Mouse (Mus musculus) right cerebral cortex, adult 2 months (tissue): ENCODE data around the gene Pank3.
A peak's percentile ranks its signal among the peaks of the same experiment; 100 is the strongest.

Experiments
- DNase-seq, 2 experiments: peaks; one replicate each; pipeline ENCODE4 v3.0.0; 2021 to 2022; ENCODE audit warnings: low spot score in 2 of 2

Pank3 gene

DNA sequence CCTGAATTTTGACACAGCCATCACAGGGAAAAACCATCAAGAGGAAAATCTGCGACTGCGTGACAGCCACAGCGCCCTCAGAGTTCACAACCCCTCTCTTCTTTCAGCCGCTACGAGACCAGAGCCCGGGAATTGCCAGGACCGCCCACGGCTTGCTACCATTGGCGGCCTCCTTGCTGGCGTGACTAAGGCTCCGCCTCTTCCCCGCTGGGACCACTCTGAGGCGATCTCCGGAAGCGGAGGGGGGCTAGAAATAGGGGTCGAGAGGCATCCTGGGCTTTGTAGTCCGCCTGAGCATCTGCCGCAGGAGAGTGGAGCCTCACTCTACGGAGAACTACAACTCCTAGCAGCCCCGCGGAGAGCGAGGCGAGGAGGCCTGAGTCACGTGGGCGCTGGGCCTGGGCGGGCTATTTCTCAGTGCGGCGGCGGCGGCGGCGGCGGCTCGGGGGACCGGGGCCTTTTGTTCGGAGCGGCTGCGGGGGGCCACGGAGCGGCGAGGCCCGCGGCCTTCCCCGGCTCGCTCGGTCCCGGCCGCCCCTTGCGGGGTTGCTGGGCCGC lies at the start of gene Pank3:
Gene Pank3 (plus strand): TSS at position 297 of the 558 bp plus-strand sequence.
- DNase-seq: peak; percentile 97 to 98

DNA sequence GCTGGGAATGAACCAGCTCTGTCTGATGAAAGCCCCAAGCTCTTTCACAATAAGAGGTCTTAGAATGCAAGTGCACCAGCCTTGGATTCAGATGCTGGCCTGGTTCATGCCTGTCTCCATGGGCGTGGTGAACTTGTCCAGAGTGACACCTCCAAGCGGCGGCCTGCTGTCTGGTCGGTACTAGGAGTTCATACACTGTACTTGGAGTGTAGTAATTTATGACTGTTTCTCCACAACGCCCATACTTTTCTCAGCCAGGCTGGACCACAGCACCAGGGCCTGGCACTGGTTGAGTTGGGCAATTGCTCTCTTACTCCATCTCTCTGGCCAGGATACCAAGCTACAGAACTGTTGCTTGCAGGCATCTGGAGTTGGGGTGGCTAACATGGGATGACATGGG lies 45.4 kb upstream of the Pank3 start:
- no peak for DNase-seq

DNA sequence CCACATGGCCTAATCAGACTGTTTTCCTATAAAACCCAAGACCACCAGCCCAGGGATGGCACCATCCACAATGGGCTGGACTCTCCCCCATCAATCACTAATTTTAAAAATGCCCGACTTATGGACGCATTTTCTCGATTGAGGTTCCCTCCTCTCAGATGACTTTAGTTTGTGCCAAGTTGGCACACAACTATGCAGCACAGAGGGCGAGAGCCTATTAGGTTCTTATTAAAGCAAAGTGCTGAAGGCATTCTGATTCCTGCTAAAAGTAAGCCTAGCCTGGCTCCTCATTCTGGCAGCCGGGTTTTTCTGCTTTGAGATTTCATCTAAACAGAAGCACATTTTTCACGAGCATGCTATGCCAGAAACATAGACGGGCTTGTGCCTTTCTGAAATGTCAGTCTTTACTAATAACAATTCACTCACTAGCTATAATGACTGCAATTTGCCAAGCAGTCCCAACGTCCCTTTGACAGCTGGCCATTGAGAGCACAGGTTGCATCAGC lies 42.9 kb upstream of the Pank3 start:
- DNase-seq: no peak

DNA sequence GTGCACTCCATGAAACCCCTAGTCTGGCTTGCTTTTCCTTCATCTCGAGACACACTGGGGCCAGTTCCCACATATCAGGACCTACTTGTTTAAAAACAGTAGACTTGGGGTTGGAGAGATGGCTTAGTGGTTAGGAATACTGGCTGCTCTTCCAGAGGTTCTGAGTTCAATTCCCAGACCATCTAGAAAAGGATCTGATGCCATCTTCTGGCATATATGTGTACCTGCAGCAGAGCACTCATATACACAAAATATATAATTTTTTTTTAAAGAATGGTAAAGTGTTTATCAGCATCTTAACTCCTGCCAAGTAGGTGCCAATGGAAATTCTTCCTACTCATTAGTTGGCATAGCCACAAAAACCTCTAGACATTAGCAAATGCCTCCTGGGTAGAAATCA lies 41.1 kb upstream of the Pank3 start:
- no peak for DNase-seq

DNA sequence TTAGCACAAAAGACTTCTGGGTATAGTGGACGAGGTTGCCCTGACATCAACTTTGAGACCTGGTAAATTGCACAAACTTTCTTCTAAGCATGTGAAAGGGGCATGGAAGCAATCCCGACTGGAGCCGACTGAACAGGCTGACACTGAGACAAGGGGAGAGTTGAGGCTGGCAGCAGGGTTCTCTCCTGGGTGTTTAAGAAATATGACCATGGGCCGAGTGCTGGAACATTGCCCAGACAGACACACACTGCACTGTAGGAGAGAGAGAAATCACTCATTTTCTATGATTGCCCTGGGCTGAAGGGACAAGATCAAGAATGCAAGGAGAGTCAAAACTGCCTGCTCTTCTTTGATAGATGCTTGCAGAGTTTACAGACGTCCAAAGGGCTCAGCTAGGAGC lies 40.1 kb upstream of the Pank3 start:
- no peak for DNase-seq

DNA sequence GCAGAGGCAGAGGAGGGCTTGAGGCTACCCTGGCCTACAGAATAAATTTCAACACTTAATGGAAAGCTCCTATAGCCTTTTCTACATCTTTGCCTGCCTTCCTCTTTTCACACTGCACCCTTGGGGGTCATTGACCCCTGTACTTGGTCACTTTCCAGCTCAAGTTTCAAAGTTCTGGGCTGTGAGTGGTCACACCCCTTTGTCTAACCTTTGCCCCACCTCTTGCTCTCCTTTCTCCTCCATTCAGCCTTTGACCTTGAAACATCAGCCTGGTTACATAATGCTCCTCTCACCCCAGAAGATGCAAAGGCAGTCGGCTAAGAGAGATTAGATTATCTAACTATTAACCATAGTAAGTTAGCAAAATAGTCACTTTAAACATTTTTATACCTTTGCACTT lies 36.9 kb upstream of the Pank3 start:
- DNase-seq: no peak

DNA sequence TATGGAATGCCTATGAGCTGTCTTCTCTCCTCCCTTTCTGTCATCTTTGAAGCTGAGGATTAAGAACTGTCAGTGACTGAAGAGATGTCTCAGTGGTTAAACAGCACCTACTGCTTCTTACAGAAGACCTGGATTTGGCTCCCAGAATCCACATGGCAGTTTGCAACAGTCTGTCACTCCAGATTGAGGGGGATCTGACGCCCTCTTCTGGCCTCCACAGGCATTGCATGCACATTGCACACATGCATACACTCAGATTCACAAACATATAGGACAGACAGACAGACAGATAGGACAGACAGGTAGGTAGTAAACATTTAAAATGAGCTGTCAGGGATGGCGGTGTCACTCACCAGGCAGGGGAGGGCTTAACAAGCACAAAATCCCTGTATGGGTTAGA lies 32.5 kb upstream of the Pank3 start:
- DNase-seq: no peak

DNA sequence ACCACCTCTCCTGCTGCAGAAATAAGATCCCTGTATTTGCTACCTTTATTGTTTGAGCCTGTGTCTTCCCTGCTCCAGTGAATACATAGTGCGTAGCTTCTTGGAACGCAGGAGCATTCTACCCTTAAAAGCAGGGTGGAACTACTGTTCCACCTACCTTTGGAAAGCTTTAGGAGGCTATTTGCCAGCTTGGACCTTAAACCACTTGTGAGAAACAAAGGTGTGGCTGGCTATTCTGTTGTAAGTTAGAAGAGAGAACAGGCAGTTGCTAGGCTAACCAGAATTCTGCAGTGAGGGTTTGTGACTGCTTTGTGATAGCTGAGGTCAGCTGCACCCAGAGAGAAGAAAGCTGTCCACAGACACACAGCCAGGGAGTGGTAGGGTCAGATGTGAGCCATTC lies 32.0 kb upstream of the Pank3 start:
- DNase-seq: no peak

DNA sequence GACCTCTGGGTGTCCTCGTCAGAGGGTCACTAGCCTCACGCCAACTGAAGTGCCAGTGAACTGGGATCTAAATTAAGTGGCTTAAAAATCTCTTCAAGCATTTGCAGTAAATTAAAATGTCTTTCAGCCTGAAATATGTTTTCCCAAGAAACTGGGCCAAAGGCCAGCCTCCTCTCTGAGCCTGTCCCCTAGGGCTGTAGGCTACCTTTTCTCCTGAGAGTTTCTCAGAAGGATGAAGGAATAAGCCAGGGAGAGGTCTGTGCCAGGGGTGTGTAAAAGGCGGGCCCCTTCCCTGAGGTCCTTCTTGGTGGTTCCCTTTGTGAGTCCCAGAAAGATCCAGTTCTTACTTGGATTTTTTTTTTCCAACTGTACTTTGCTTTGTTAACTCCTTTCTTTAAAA lies 31.2 kb upstream of the Pank3 start:
- no peak for DNase-seq

DNA sequence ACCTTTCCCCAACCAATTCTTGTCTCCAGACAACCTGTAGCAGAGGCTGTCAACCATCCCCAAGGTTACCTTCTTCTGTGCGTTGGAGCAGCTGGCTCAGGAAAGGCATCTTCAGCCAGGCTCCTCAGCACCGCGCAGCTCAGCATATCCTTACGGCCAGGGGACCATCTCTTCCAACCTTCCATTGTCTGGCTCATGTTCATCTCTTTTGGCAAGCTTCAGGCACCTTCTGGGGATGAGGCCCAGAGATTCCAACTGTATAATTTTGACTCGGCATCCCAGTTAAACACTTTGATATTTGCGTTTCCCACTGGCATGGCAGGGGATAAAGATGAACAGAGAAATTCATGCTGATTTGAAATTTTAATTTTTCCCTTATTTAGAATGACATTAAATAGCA lies 25.7 kb upstream of the Pank3 start:
- DNase-seq: no peak

DNA sequence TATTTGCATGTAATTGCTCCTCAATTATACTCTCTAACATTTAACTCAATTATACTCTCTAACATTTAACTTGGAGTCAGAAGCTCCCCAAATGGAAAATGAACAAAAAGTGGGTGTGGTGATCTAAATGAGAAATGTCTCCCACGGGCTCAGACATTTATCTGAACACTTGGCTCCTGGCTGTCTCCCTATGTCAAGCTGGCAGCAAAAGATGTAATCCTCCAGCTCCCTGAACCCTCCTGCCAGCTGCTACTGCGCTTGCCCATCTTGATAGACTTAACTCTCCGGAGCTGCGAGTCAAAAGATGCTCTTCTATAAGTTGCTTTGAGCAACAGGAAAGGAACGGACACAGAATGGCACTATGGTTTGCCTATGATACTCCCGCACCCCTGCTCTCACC lies 24.7 kb upstream of the Pank3 start:
- DNase-seq: no peak

DNA sequence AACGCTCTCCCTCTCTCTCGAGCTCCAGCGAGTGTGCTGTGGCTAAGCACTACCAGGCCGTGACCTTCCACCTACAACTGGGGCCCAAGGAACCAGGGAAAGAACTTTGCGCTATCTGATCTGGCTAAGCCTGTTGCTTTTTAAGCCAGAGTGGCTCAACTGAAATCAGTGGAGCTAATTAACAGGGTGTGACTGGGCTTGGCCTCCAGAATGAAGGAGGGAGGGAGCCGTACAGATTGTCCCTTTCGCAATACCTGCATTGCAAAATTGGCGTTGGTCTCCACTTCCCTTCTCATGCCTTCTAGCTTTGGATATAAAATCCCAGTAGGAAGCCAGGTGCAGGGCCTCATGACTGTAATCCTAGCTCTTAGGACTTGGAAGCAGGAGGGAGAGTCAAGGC lies 18.7 kb upstream of the Pank3 start:
- no peak for DNase-seq

DNA sequence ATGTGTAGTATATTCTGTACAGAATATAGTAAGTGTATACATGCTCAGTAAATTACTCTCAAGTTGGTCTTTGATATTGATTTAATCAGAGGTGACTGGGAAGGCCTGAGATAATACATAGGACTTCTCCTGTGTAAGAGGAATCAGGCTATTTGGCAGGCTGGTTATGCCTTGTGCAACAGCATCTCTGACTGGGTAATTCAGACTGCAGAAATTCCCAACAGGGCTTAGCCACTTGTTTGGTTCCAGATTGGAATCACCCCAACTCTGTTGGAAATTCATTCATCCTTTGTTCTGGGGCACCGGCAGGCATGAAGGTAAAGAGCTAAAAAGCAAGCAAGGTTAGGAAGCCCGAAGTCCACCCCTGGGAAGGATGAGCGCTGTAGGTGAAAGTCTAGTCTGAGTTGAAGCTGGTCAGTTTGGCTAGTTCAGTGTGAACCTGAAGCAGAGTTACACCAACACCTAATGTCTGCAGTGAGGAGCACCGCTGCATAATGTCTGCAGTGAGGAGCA lies 14.3 kb upstream of the Pank3 start:
- no peak for DNase-seq

DNA sequence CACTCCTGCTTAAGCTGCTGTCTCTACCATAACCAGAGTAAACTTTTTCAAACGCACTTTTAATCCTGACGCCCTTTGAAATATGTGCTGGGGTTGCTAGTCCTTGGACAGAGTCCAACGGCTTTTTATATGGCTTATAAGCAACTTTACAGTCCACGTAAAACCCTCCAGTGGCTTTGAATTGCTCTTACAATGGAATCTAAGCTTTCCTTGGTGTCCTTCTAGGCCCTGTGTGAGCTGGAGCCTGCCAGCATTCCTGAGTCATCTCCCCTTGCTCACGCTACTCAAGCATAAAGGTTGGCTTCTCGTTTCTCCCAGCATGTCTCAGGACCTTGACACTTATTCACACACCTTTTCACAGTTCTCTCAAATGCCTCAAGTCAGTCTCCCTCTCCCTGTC lies 13.7 kb upstream of the Pank3 start:
- DNase-seq: no peak

DNA sequence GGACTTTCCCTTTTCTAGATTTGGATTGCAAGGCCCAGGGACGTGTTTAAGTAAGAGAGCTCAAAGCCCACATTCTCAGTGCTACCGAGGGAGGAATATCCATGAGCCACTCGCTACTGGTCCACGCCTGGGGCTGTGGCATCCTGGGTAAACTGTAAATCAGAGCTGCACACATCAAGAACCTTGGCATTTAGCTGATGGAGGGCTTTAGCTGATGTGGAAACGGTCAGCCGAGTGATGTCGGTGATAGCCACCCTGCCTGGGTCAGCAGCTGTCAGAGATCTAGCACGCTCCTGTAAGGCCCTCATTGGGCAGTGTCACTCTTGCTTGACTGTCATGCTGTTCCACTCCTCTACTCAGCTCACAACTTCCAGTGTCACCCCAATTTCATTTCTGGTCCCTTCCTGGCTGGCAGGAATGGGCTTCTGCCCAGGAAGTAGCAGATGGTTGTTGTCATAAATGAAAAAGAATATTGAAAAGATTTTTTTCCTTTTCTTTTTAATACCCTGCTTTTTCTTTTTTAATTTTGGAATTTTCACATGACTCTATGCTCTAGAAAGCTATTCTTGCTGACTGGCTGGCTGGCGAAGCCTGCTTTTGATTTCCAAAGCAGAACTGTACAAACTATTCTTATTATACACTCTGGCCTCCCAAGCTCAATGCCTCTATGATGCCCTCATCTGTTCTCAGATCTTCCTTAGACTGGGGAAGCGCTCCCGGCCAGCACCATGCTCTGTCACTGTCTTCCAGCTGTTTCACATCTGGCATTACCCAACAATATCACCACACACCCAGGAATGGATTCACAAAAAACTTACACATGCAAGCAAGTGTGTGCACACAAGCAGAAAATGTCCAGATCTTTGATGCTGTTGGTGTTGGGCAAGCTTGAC lies 12.6 kb upstream of the Pank3 start:
- no peak for DNase-seq

DNA sequence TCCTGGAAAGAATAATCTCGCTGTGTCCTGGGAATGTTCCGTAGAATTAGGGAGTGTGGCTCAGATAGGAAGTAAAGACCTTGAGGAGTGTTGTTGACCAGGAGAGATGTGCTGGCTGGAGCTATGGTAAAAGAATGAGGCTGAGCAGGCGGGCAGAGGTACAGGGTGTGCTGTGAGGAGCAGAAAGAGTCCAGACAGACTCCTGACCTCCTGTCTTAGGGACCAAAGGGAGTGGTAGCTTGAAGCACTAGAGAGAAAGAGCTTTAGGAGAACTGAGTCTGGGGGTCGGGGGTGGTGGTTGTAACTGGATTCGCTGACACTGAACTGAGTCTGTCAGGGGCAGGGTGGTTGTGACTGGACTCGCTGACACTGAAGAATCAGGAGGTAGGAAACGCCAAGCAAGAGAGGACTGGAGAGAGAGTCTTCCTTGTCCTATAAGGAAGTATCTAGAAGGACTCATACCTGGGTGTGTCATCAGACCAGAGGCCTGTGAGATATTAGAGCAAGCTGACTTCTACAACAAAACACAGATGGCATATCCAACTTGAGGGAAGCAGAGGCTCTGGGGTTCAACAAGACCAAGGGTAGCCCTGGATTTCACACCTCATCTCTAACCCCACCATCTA lies 9.2 kb upstream of the Pank3 start:
- DNase-seq: no peak

DNA sequence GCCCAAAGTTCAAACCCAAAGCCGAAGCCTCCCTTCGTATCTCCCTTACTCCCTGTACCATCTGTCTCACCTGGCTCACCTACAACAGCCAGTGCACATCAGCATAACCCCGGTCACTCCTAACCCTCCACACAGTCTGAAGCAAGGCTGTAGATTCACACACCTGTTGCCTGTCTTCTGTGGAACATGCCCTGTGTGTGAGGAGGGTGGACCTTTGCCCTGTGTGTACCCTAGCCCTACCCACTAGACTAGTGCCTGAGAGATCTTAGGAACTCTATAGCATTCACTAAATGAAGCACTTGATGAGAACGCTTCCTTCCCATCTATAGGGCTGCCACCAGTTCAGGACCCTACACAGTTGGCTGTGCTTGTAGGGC lies 8.7 kb upstream of the Pank3 start:
- no peak for DNase-seq

DNA sequence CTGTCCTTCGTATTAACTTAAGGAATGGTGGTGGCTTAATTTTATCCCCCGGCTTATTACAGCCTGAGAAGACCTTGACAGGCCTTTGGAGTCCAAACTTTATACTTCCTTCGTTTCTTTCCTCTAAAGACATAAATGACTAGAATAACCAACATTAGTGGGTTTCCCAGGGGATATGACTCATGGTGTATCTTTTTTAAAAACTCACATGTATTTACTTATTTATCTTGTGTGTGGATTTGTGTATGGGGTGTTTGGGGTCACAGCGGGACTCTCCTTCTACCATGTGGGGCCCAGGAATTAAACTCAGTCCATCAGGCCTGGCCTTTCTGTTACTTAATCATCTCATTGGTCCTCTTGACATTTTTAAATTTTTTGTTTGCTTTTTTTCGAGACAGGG lies 2.4 kb upstream of the Pank3 start:
- DNase-seq: no peak

DNA sequence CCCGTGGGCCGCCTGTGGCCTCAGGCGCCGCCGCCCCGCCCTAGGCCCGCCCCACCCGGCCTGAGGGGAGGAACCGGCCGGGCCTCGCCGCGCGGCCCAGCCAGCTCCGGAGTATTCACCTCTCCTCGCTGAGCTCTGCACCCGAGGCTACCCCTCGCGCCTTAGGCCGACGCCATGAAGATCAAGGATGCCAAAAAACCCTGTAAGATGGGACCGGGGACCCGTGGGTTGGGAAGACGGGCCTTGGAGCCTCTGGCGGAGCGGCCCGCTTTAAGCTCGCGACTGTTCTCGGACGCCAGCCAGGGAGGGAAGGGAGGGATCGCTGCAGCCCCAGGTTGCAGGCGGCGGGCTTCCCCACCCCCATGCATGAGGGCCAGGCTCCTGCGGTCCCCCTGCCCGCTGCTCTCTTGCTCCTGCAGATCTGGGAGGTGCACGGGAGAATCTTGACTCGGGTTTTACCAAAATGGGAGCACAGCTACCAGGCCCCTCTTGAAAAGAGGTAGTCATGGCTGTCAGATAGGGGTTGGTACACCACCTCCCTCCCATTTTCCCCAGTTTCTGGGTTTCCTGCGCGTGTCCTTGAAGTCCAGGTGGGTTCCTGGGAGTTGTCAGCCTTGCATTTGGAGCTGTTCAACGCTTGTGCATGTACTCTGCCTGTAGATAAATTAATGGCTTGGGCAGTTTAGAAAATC lies 608 bp downstream of the Pank3 start:
- DNase-seq: peak; percentile 57 to 68

DNA sequence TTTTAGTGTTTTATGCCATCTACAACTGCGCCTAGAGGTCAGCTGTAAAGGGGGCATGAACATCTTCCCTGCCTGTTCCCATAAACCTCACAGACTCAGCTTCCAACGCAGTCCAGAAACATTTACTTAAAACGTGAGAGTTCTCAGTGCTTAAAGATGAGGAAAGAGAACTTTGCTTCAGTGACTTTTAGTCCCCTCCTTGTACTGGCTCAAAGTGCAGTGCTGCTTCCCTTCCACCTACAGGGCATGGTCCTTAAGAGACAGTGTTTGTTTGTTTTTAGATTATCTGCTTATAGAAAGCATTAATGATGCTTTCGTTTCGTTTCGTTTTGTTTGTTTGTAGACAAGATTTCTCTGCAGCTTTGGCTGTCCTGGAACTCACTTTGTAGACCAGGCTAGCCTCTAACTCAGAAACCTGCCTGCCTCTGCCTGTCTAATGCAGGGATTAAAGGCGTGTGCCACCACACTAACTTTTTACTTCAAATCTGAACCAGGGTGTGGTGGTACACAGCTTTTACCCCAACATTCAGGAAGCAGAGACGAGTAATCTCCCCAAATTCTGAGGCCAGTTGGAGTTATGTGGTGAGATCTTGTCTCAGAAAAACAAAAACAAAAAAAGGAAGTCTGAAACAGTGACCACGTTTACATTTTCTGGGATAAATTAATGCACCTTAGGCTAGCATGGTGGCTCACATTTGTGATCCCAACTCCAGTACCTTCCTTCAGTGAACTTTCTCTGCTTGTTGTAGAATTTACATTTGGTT lies 1.6 kb downstream of the Pank3 start:
- no peak for DNase-seq

DNA sequence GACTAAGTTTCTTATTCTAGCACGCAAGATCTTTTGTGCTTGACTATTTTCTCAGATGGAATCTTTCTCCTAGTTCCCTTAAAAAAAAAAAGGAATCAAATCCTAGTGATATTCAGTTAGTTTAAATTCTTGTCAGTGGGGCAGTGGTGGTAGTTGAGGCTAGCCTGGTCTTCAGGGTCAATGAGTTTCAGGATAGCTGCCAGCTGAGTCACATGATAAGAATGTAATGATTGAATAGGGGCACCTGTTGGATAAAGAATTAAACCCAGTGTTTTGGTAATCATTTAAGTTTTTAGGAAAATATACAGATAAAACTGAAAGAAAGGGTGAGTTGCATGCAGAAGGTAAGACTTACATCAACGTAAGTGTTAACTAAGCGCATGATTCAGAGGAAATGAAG lies 6.3 kb downstream of the Pank3 start:
- no peak for DNase-seq
